Mouse (Mus musculus): ENCODE data around the gene Cmip.

Gene Cmip

DNA sequence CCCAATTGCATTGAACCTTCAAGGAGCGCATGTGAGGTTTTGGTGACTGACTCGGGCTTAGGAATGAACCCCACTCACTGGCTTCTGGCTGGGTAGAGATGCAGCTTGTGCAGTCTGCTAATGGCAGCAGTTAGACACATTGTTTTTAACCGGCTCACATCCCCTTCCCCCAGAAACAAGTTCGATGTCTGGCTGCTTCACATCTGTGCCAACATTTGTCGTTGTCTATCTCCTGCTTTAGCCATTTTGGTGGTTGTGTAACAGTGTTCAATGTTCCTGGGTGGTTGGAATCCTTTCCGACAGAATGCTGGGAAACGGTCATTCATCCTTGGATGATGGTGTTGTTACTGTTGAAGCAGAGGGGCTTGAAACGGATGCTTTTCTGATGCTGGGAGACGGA is 72.3 kb downstream of the Cmip start:
- no peak for DNase-seq

DNA sequence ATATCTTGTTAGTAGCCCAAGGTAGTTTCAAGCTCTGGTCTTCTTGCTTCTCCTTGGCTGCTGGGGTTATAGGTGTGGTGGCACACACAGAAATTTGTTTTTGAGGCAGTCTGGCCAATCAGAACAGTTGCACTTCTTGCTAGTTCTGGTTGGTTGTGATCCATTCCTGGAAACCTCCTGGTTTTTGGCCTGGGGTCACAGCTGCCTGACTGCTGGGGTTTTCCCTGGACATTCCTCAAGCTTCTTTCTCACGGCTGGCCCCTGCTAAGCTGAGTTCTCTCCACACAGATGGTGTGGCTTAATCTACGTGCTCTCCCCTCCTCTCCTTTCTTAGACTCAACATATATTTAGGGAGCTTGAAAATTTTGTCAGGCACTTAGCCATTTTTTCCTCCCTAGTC is 73.0 kb downstream of the Cmip start:
- DNase-seq: no peak

GRCm38 (mm10) chr8:117332229-117333010 is 75.6 kb downstream of the Cmip start:
- no peak for DNase-seq

GRCm38 (mm10) chr8:117333619-117334018 is 76.8 kb downstream of the Cmip start:
- DNase-seq: no peak

DNA sequence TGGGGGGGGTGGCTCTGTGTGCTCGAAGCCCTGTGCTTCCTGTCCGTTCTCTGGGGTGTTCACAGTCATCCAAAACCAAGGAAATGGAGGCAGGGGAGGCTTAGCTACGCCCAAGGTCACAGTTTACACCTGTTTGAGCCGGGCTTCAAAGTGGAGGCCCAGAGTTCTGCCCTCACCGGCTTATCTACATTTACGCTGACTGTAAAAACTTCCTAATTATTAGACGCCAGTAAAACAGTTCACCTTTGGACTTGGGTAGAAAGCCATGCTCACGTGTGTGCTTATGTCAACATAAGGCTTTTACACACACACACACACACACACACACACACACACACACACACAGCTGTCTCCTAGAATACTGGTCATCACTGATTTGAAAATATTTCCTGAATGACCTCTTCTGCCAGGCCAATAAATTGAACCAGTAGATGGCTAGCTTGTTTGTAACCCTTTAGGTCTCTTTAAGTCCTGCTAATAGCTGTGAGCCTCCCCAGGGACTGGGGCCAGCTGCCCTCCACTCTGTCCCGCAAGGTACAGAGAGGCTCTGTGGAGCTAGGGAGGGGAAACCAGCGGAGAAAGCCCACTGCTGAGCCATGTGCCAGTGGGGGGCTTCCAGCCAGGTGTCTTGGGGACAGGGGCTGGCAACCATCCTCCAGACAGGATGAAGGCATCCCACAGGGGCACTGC is 77.3 kb downstream of the Cmip start:
- peak in 1 of 2 experiments; percentile 48 for DNase-seq

- no peak for DNase-seq
Observed at GRCm38 (mm10) chr8:117334748-117335393, 78.0 kb downstream of the Cmip start.

GRCm38 (mm10) chr8:117335423-117335822 is 78.6 kb downstream of the Cmip start:
- DNase-seq: peak; percentile 37 to 58

DNA sequence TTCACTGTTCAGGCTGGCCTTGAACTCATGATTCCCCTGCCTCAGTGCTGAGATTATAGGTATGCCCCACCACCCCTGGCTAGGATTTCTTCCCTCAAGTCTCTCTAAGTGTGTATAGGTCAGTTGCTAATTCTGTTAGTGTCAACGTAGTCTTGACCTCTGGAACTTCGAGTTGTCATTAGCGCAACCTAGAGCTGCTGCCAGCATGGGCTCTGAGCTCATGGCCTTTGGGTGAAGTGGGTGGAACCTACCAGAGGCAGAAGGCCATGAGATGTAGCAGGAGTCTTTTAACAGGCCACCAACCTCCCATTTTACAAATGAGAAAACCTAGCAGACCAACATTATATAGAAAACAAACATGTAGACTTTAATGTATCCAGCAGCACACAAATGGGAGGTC is 80.3 kb downstream of the Cmip start:
- DNase-seq: no peak

- DNase-seq: no peak
Observed at GRCm38 (mm10) chr8:117338678-117339077, 81.8 kb downstream of the Cmip start.

GRCm38 (mm10) chr8:117339296-117339957 is 82.6 kb downstream of the Cmip start:
- DNase-seq: peak in 1 of 2 experiments; percentile 24

- no peak for DNase-seq
Observed at GRCm38 (mm10) chr8:117339958-117340651, 83.2 kb downstream of the Cmip start.

DNA sequence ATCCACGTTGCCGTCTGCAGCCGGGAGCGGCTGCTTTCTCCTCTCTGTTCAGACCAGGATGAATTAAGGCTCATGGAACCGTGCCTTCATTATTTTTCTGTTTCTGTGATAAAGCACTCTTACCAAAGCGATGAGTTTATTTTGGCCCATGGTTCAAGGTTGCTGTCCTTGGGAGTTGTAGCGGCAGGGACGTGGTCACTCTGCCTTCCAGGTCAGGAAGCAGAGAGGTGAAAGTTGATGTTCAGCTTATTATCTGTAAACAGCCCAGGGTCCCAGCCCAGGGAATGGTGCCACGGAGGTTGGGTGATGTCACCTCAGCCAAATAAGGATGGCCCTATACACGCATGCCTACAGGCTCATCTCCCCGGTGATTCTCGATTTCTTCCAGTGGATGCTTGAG is 83.9 kb downstream of the Cmip start:
- no peak for DNase-seq

- no peak for DNase-seq
Observed at GRCm38 (mm10) chr8:117342735-117343385, 86.0 kb downstream of the Cmip start.

- no peak for DNase-seq
Observed at GRCm38 (mm10) chr8:117343484-117343883, 86.6 kb downstream of the Cmip start.

- DNase-seq: no peak
Observed at GRCm38 (mm10) chr8:117344899-117345298, 88.0 kb downstream of the Cmip start.

DNA sequence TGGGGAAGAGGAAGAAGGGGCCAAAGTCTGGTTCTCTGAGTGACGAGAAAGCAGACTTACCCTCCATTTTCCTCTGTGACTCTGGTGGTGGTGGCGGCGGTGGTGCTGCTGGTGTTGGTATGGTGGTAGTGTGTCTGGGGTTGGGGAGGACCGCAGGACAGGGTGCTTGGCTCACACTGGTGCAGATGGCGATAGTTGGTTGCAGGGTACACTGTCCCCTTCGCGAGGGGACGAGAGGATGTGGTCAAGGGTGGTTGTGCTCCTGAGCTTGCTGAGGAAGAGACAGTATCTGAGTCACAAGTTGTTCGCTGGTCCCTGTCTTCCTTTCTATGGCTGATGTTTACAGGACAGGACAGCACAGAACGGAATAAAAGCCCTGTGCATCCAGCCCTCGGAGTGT is 88.5 kb downstream of the Cmip start:
- no peak for DNase-seq

- peak in 1 of 2 experiments; percentile 48 for DNase-seq
Observed at GRCm38 (mm10) chr8:117347556-117347955, 90.7 kb downstream of the Cmip start.

DNA sequence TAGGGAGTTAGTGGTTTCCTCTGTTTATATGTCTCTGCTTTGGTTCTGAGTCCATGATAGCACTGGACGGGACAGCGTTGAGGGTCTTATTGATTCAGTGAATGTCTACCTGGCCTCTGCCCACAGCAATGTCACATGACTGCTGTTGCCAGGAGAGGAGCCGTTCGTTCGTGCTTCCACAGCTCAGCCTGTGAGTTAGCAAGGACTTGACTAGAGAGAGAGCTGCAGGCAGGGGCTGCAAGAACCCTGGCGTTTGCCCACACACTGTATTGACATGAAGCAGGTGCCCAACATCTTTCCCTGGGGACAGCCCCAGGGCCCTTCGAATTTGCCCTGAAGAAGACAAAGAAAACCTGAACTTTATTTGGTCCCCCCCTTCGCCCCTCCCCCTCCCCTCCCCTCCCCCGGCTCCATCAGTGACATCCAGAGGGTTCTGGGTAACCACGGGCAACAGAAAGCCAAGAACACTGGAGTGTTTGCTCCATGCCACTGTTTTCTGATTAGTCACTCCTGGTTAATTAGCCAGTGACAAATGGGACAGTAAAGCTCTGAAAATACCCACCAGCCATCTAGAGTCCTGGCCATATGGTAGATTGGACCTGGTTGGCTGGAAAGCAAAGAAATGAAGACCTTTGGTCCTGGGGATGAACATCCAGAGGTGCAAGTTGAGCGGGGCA is 92.0 kb downstream of the Cmip start:
- no peak for DNase-seq

GRCm38 (mm10) chr8:117349541-117349940 is 92.7 kb downstream of the Cmip start:
- no peak for DNase-seq

- no peak for DNase-seq
Observed at GRCm38 (mm10) chr8:117352098-117352497, 95.2 kb downstream of the Cmip start.

- DNase-seq: no peak
Observed at GRCm38 (mm10) chr8:117355111-117355831, 98.4 kb downstream of the Cmip start.
